Mouse (Mus musculus) liver, embryonic 14.5 days (tissue): ENCODE data around the gene Asgr1. TPM values are rescaled to one million over a fixed set of nuclear protein-coding genes. Genes with fewer than 3 reads are reported as not detected.

Experiments used
- ATAC-seq: fragments of 200-750 bp; cut with Nextera tagmentation; 2 replicates; pipeline ENCODE4 v1.8.0; 2017; ENCODE audit warnings: moderate number of reproducible peaks, mild to moderate bottlenecking, moderate library complexity; ENCODE audit not compliant: insufficient read depth
- DNase-seq, 3 experiments: peaks; one replicate each; pipeline ENCODE4 v3.0.0-alpha.2; 2012 to 2013; ENCODE audit warnings: low read depth in 3 of 3, low spot score in 3 of 3
- H3K27ac ChIP-seq: fragments of 300-500 bp; sonication (generic); 2 replicates; pipeline ENCODE4 v1.5.1; 2014; ENCODE audit warnings: moderate library complexity, mild to moderate bottlenecking, control low read depth, inconsistent platforms
- H3K27me3 ChIP-seq: fragments of 300-500 bp; sonication (generic); 2 replicates; pipeline ENCODE4 v1.6.1; 2014; ENCODE audit warnings: mild to moderate bottlenecking, low read length, moderate library complexity; ENCODE audit not compliant: control insufficient read depth, insufficient read depth
- H3K36me3 ChIP-seq: fragments of 300-500 bp; sonication (generic); replicated peaks from 2 replicates; pipeline ENCODE4 v1.6.1; 2014; ENCODE audit warnings: low read depth; ENCODE audit not compliant: control insufficient read depth, insufficient read depth
- H3K4me1 ChIP-seq, 2 experiments: fragments of 200-500 bp in 1 of 2; fragments of 300-500 bp in 1 of 2; sonication (generic) in 1 of 2; replicated peaks; 2 replicates each; pipeline ENCODE4 v1.6.1; 2012 to 2014; ENCODE audit warnings: antibody characterized with exemption in 1 of 2, inconsistent platforms in 1 of 2, low read length in 1 of 2; ENCODE audit not compliant: control insufficient read depth in 2 of 2, insufficient read depth in 2 of 2
- H3K4me2 ChIP-seq: fragments of 300-500 bp; sonication (generic); 2 replicates; pipeline ENCODE4 v1.6.1; 2014; ENCODE audit warnings: low read depth, mild to moderate bottlenecking, control low read depth, moderate library complexity
- H3K4me3 ChIP-seq, 2 experiments: fragments of 200-500 bp in 1 of 2; fragments of 300-500 bp in 1 of 2; sonication (generic) in 1 of 2; 2 replicates each; pipeline ENCODE4 v1.5.1; 2012 to 2014; ENCODE audit warnings: low read depth in 2 of 2, low read length in 2 of 2, mild to moderate bottlenecking in 2 of 2, control low read depth in 1 of 2, inconsistent platforms in 1 of 2, moderate library complexity in 1 of 2; ENCODE audit not compliant: insufficient read depth in 1 of 2
- H3K9ac ChIP-seq: fragments of 300-500 bp; sonication (generic); replicated peaks from 2 replicates; pipeline ENCODE4 v1.6.1; 2014; ENCODE audit warnings: mild to moderate bottlenecking, control low read depth, moderate library complexity
- H3K9me3 ChIP-seq: fragments of 300-500 bp; sonication (generic); 2 replicates; pipeline ENCODE4 v1.6.1; 2016; ENCODE audit warnings: low read length, mixed read lengths; ENCODE audit not compliant: control insufficient read depth
- CTCF ChIP-seq: IDR thresholded peaks from 2 replicates; pipeline ENCODE4 v1.5.1; 2016; ENCODE audit warnings: antibody characterized with exemption, low read depth, control low read depth
- EP300 ChIP-seq: IDR thresholded peaks from 2 replicates; pipeline ENCODE4 v1.6.1; 2016; ENCODE audit warnings: antibody characterized with exemption, low read depth
- WGBS: fragments of 180-500 bp; shearing (Covaris S2); extraction: QIAGEN DNeasy Blood & Tissue Kit; methylation state at CpG from one replicate; pipeline ENCODE4 v1.1.7; 2014; ENCODE audit not compliant: insufficient replicate concordance; 5-methylcytosine and 5-hydroxymethylcytosine counted together
- polyA plus RNA-seq, 2 experiments: library from polyadenylated mRNA; depleted of rRNA in 1 of 2; stranded (reverse) in 1 of 2; unstranded in 1 of 2; fragments of >200 nt; fragmentation: Nextera tagmentation in 1 of 2; extraction: Ambion mirVana in 1 of 2; gene quantifications; 2 replicates each; pipeline versions ENCODE4 v1.2.1 to v1.2.3; 2012 to 2014

The Asgr1 gene
- polyA plus RNA-seq, 2 experiments, result 1.3 to 4.1 TPM

DNA sequence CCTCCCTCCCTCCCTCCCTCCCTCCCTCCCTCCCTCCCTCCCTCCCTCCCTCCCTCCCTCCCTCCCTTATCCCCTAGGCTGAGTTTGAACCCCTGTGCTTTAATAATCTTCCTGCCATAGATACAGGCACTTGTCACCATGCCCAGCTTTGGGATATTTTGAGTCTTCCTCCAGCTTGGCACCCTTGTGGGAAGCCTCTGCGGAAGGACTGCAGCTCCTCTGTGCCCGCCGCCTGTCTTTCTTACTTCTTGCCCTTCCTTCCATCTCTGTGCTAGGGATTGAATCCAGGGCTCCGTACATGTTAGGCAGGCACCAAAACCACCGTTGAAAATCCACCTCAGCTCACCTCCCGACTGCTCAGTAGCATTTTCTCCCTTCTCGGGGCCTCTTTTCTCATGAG, 13.7 kb upstream of the Asgr1 start:
- 59% methylated on average over 7 of the region's 7 CpGs for WGBS
- H3K4me1 ChIP-seq, result no peaks in the 10 kb centered on the region
- no peaks in the 10 kb centered on the region for H3K27me3 ChIP-seq
- no peak for ATAC-seq
- DNase-seq, result no peak
- no peak overlapping the region for H3K4me3 ChIP-seq
- no peak overlapping the region for H3K4me2 ChIP-seq
- H3K36me3 ChIP-seq, result no peaks in the 10 kb centered on the region
- no peak overlapping the region for H3K9ac ChIP-seq
- TF ChIP-seq CTCF, result no peak
- no peak for TF ChIP-seq EP300
- no peak overlapping the region for H3K27ac ChIP-seq
- no peaks in the 10 kb centered on the region for H3K9me3 ChIP-seq

DNA sequence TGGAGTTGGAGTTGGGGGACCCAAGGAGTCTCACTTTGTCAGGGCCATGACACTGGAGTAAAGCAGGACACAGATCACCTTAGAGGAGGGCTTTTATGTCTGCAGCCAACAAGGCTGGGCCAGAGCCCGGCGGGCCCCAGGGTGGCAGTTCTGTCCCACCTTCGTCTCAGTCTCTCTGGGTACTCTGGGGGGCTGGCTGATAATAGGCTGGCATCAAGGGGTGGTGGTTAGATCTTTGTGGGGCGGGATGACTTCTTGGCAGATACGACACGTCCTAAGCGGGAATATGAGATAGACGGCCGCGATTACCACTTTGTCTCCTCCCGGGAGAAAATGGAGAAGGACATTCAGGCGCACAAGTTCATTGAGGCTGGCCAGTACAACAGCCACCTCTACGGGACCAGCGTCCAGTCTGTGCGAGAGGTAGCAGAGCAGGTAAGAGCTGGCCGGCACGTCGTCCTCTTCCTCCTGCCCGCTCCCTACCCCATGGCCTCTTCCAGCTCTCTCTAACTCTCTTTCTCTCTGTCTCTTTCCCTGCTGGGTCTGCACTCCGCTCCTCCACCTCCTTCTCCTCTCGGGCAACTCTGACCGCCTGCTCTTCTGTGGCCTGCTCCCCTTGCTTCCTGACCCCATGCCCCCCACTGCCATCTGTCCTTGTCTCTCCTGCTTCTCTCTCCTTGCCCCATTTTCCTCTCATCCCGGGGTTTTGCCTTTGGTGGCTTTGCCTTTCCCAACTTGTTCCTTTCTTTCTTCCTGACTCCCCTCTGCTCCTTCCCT, 11.4 kb upstream of the Asgr1 start:
- Histone ChIP-seq H3K4me1 (no peaks in the 10 kb centered on the region), H3K4me3 (no peak overlapping the region), H3K9me3 (no peaks in the 10 kb centered on the region), H3K9ac (no peak overlapping the region), H3K4me2 (no peak overlapping the region), H3K27me3 (no peaks in the 10 kb centered on the region), H3K27ac (no peak overlapping the region), H3K36me3 (no peaks in the 10 kb centered on the region)
- no peak for ATAC-seq
- no peak for TF ChIP-seq EP300
- 74% methylated on average over 23 of the region's 23 CpGs for WGBS
- no peak for DNase-seq

DNA sequence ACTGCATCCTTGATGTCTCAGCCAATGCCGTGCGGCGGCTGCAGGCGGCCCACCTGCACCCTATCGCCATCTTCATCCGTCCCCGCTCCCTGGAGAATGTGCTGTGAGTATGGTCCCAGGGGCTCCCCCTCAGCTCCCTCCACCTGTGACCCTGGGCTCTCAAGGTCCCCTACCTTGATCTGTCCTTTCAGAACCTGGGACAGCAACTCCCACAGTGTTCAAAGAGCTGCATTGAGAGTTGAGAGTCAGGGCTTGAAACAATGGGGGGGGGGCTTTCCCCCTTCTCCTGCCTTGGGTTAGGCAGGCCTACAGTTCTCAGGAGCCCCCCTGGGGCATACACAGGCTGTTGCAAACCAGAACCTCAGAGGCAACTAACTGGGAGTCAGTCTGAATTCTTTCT, 10.2 kb upstream of the Asgr1 start:
- H3K9ac ChIP-seq, result no peak overlapping the region
- no peak overlapping the region for H3K4me2 ChIP-seq
- H3K36me3 ChIP-seq, result no peaks in the 10 kb centered on the region
- ATAC-seq (no peak), DNase-seq (no peak)
- no peaks in the 10 kb centered on the region for H3K9me3 ChIP-seq
- H3K4me1 ChIP-seq, result no peaks in the 10 kb centered on the region
- 82% methylated on average over 7 of the region's 7 CpGs for WGBS
- TF ChIP-seq CTCF (no peak), EP300 (no peak)
- no peak overlapping the region for H3K27ac ChIP-seq
- no peaks in the 10 kb centered on the region for H3K27me3 ChIP-seq
- no peak overlapping the region for H3K4me3 ChIP-seq

DNA sequence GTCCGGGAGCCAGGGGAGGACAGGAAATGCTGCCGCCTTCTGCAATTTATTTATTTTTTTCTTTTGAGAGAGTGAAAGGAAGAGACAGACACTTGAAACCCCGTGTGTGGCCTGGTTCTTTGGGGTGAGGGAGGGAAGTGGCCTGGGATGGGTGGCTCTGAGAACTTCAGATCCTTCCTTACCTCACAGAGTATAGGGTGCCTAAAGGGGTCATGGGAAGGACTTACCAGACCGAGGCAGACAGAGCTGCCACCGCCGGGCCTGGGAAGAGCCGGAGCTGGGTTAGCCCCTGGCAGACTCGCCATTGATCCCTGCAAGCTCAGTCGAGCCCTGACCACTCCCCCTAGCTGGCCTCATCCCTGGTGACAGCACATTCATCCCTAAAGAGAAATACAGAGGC, 8.4 kb upstream of the Asgr1 start:
- no peak overlapping the region for H3K27ac ChIP-seq
- H3K9me3 ChIP-seq, result no peaks in the 10 kb centered on the region
- WGBS, result 51% methylated on average over 9 of the region's 9 CpGs
- no peaks in the 10 kb centered on the region for H3K27me3 ChIP-seq
- no peak overlapping the region for H3K4me2 ChIP-seq
- no peak overlapping the region for H3K4me3 ChIP-seq
- H3K36me3 ChIP-seq, result no peaks in the 10 kb centered on the region
- H3K9ac ChIP-seq, result no peak overlapping the region
- H3K4me1 ChIP-seq, result no peaks in the 10 kb centered on the region
- DNase-seq (no peak), ATAC-seq (no peak)
- TF ChIP-seq EP300 (no peak), CTCF (no peak)

DNA sequence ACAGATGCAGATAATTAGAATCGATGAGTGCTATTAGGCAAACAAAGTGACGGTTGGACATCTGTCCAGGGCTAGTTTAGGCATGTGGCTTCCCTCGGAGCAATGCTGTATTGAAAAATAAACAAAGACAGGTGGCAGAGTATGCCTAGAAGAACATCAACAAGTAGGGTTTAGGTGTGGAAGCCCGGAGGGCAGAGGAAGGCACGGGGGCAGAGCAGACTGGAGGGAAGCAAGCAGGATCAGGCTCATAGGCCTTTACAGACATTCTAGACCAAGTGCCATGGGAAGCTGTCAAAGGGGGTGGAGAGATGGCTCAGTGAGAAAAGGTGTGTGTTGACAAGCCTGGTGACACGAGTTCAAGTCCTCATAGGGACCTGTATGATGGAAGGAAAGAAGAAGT, 4.5 kb upstream of the Asgr1 start:
- Histone ChIP-seq H3K4me1 (no peaks in the 10 kb centered on the region), H3K27ac (no peak overlapping the region), H3K9me3 (no peaks in the 10 kb centered on the region), H3K4me3 (no peak overlapping the region), H3K27me3 (no peaks in the 10 kb centered on the region), H3K9ac (no peak overlapping the region), H3K4me2 (no peak overlapping the region), H3K36me3 (no peaks in the 10 kb centered on the region)
- TF ChIP-seq EP300, result no peak
- no peak for TF ChIP-seq CTCF
- DNase-seq, result no peak
- 67% methylated on average over 6 of the region's 6 CpGs for WGBS
- no peak for ATAC-seq
